Mouse (Mus musculus) hindbrain, embryonic 16.5 days (tissue): ENCODE measurements around the gene Faap24. TPM values are rescaled to one million over a fixed set of nuclear protein-coding genes. Genes with fewer than 3 reads are reported as not detected.

ENCODE experiments used
- ATAC-seq: fragments of 200-750 bp; cut with Nextera tagmentation; 2 replicates; pipeline ENCODE4 v1.8.0; 2017; ENCODE audit warnings: moderate TSS enrichment, moderate library complexity
- H3K27ac ChIP-seq: fragments of 300-500 bp; sonication (generic); 2 replicates; pipeline ENCODE4 v1.5.1; 2014; ENCODE audit warnings: low read depth, mild to moderate bottlenecking, control low read depth, low read length, moderate library complexity
- H3K27me3 ChIP-seq: fragments of 300-500 bp; sonication (generic); replicated peaks from 2 replicates; pipeline ENCODE4 v1.6.1; 2014; ENCODE audit warnings: low read length; ENCODE audit not compliant: control insufficient read depth, insufficient read depth
- H3K36me3 ChIP-seq: fragments of 300-500 bp; sonication (generic); 2 replicates; pipeline ENCODE4 v1.6.1; 2014; ENCODE audit warnings: mild to moderate bottlenecking, low read length, moderate library complexity, mixed read lengths; ENCODE audit not compliant: control insufficient read depth, insufficient read depth
- H3K4me1 ChIP-seq: fragments of 300-500 bp; sonication (generic); 2 replicates; pipeline ENCODE4 v1.6.1; 2014; ENCODE audit warnings: low read depth, low read length; ENCODE audit not compliant: control insufficient read depth, insufficient read depth
- H3K4me2 ChIP-seq: fragments of 300-500 bp; sonication (generic); 2 replicates; pipeline ENCODE4 v1.6.1; 2014; ENCODE audit warnings: mild to moderate bottlenecking, low read length, control low read depth, moderate library complexity
- H3K4me3 ChIP-seq: fragments of 300-500 bp; sonication (generic); 2 replicates; pipeline ENCODE4 v1.5.1; 2014; ENCODE audit warnings: mild to moderate bottlenecking, low read length, control low read depth, moderate library complexity
- H3K9ac ChIP-seq: fragments of 300-500 bp; sonication (generic); 2 replicates; pipeline ENCODE4 v1.6.1; 2014; ENCODE audit warnings: low read depth, mild to moderate bottlenecking, control low read depth, low read length, moderate library complexity
- H3K9me3 ChIP-seq: fragments of 300-500 bp; sonication (generic); 2 replicates; pipeline ENCODE4 v1.6.1; 2014; ENCODE audit warnings: mild to moderate bottlenecking, low read length, moderate library complexity; ENCODE audit not compliant: control insufficient read depth
- WGBS: fragments of 180-500 bp; shearing (Covaris S2); extraction: QIAGEN DNeasy Blood & Tissue Kit; methylation state at CpG from one replicate; pipeline ENCODE4 v1.1.7; 2014; 5-methylcytosine and 5-hydroxymethylcytosine counted together
- polyA plus RNA-seq: library from polyadenylated mRNA; unstranded; fragments of >200 nt; fragmentation: Nextera tagmentation; extraction: Ambion mirVana; gene quantifications from 2 replicates; pipeline ENCODE4 v1.2.1, GENCODE M21; 2015

Faap24 gene
- polyA plus RNA-seq, 1 experiment from 2014 or later, result 15.1 TPM

DNA sequence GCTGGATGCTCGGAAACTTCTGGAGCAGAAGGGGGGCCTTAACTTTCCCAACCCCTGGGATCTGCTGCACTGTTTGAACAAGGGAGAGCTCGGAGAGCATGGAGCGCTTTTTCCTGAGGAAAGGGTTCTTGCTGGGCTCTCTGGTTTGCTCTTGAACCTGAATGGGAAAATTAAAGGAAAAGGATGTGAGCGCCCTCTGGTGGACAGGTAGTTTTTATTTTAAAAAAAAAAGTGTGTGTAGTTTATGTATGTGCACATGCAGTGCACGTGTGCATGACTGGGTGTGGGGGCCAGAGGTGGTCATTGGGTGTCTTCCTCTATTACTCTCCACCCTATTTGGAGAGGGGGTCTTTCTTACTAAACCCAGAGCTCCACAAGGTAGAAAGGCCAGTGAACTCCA lies 3.7 kb downstream of the Faap24 start:
- Histone ChIP-seq H3K4me3 (no peak overlapping the region), H3K9me3 (no peaks in the 10 kb centered on the region), H3K27me3 (no peaks in the 10 kb centered on the region), H3K36me3 (no peaks in the 10 kb centered on the region), H3K4me2 (no peak overlapping the region), H3K4me1 (peaks cover 13% of the 10 kb centered on the region), H3K9ac (no peak overlapping the region), H3K27ac (no peak overlapping the region)
- no peak for ATAC-seq
- WGBS, result 59% methylated on average over 5 of the region's 5 CpGs

DNA sequence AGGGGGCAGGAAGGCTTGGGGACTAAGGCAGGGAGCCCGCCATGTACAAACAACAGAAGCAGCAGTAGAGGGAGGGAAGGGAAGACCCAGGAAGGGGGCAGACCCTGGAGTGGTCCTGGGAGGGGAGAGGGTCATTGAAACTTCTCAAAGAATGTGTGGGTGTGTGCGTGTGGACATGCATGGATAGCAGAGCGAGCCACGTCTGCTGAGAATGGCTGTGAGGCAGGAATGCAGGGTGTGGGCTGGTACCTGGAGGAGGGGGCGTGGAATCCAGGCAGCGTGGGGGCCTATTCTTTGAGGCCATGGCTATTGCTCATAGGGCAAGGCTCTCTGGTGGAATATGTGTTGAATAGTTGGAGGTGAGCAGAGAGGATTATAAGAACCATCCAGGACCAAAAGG lies 7.9 kb downstream of the Faap24 start:
- Histone ChIP-seq H3K4me1 (no peaks in the 10 kb centered on the region), H3K27me3 (no peaks in the 10 kb centered on the region), H3K9me3 (no peaks in the 10 kb centered on the region), H3K27ac (no peak overlapping the region), H3K4me2 (no peak overlapping the region), H3K4me3 (no peak overlapping the region), H3K9ac (no peak overlapping the region), H3K36me3 (no peaks in the 10 kb centered on the region)
- WGBS, result 63% methylated on average over 6 of the region's 6 CpGs
- ATAC-seq, result no peak

GRCm38 (mm10) chr7:35386525-35386952 lies 10.1 kb downstream of the Faap24 start:
- no peak overlapping the region for H3K27ac ChIP-seq
- no peaks in the 10 kb centered on the region for H3K27me3 ChIP-seq
- ATAC-seq, result no peak
- H3K9ac ChIP-seq, result no peak overlapping the region
- H3K4me2 ChIP-seq, result no peak overlapping the region
- no peaks in the 10 kb centered on the region for H3K4me1 ChIP-seq
- H3K9me3 ChIP-seq, result no peaks in the 10 kb centered on the region
- WGBS, result 57% methylated on average over 6 of the region's 6 CpGs
- no peak overlapping the region for H3K4me3 ChIP-seq
- no peaks in the 10 kb centered on the region for H3K36me3 ChIP-seq

GRCm38 (mm10) chr7:35382706-35383353 lies 13.8 kb downstream of the Faap24 start:
- ATAC-seq, result no peak
- Histone ChIP-seq H3K27me3 (no peaks in the 10 kb centered on the region), H3K4me2 (no peak overlapping the region), H3K4me1 (no peaks in the 10 kb centered on the region; the same call in 1 of the 2 replicates), H3K9ac (no peak overlapping the region), H3K4me3 (no peak overlapping the region), H3K9me3 (no peaks in the 10 kb centered on the region), H3K27ac (no peak overlapping the region), H3K36me3 (no peaks in the 10 kb centered on the region)
- 44% methylated on average over 2 of the region's 2 CpGs for WGBS

DNA sequence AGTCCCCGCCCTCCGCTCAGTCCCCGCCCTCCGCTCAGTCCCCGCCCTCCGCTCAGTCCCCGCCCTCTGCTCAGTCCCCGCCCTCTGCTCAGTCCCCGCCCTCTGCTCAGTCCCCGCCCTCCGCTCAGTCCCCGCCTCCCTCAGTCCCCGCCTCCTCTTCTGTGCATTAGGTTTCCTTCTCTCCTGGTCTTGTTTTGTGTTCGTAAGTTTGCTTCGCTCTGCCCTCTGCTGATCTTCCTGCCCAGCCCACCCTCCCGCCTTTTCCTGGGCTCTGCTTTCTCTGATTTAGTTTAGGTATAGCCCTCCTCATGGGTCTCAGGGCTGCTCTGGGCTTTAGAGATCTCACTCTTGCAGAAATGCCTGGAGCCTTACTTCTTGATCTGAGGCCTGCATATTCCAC lies 14.8 kb downstream of the Faap24 start:
- no peaks in the 10 kb centered on the region for H3K9me3 ChIP-seq
- H3K4me2 ChIP-seq, result no peak overlapping the region
- WGBS, result 64% methylated on average over 11 of the region's 16 CpGs
- H3K4me1 ChIP-seq, result no peaks in the 10 kb centered on the region; the same call in 1 of the 2 replicates
- no peak overlapping the region for H3K9ac ChIP-seq
- no peaks in the 10 kb centered on the region for H3K27me3 ChIP-seq
- no peak overlapping the region for H3K27ac ChIP-seq
- no peak for ATAC-seq
- H3K36me3 ChIP-seq, result no peaks in the 10 kb centered on the region
- H3K4me3 ChIP-seq, result no peak overlapping the region

DNA sequence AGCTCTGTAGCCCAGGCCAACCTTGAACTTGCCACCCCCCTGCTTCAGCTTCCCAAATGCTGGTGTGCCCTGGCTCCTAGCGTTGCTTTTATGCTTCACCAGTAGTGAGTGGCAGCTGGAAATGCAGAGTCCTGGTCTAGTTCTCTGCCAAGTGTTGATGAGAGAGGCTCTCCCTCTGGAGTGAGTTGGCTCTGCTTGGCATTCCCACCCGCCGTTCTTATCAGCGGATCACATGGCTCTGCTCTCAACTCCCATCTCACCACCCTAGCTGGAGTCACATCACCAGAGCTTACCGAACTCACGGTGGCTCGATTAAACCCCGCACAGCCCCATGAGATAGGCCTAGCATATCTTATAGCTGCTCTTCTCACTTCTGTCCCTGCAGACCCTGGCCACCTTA lies 16.3 kb downstream of the Faap24 start:
- Histone ChIP-seq H3K4me2 (no peak overlapping the region), H3K27ac (no peak overlapping the region), H3K4me3 (no peak overlapping the region), H3K27me3 (no peaks in the 10 kb centered on the region), H3K36me3 (no peaks in the 10 kb centered on the region), H3K9me3 (no peaks in the 10 kb centered on the region), H3K9ac (no peak overlapping the region), H3K4me1 (no peaks in the 10 kb centered on the region; the same call in 1 of the 2 replicates)
- no peak for ATAC-seq
- WGBS, result 81% methylated on average over 8 of the region's 8 CpGs

DNA sequence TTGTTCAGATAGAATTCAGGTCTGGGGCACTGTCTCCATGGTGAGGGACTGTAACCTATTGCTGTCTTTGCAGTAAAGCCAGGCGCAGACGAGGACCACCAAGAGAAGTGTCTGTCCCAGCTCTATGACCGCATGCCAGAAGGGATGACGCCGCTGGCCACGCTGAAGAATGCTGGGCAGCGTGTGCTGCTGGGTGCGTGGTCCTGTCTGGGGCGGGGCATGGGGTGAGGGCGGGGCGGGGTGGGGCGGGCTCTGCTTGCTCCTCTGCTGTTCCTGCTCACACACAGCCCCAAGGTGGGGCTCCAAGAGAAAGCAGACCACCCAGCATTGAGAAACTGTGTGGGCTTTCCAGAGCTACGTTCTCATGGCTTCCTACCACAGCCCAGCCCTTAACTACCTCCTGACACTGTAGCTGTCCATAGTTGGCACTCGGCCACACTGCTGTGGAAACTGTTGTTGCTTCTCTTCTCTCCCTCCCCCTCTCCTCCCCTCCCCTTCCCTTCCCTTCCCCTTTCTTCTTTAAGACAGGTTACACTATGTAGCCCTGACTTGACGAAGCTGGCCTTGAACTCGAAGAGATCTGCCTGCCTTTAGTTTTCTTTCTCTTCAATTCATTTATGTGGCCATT lies 17.0 kb downstream of the Faap24 start:
- Histone ChIP-seq H3K36me3 (no peaks in the 10 kb centered on the region), H3K4me1 (no peaks in the 10 kb centered on the region; the same call in 1 of the 2 replicates), H3K4me2 (no peak overlapping the region), H3K4me3 (no peak overlapping the region), H3K27ac (no peak overlapping the region), H3K27me3 (no peaks in the 10 kb centered on the region), H3K9me3 (no peaks in the 10 kb centered on the region), H3K9ac (no peak overlapping the region)
- ATAC-seq, result no peak
- WGBS, result 29% methylated on average over 14 of the region's 16 CpGs

DNA sequence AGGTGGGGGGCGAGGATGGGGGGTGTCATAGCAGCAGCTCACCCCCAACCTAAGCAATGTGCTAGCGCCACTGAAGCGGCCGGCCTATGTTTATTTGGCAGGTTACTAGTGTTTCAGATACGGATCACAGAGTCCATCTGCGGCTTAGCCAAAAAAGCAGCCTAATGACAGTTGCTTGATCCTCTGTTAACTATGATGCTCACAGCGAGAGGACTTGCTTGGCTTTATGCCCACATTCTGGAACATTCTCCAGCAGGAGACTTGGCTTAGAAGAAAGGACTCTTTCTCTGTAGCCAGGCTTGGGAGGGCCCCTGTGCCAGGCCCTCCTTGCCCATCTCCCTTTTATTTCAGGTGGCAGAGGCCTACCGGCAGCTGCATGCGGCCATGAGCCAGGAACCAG lies 20.0 kb downstream of the Faap24 start:
- no peaks in the 10 kb centered on the region for H3K36me3 ChIP-seq
- ATAC-seq, result peak; percentile 64
- no peaks in the 10 kb centered on the region for H3K27me3 ChIP-seq
- no peak overlapping the region for H3K4me2 ChIP-seq
- 67% methylated on average over 9 of the region's 9 CpGs for WGBS
- H3K9ac ChIP-seq, result no peak overlapping the region
- H3K27ac ChIP-seq, result no peak overlapping the region
- H3K4me1 ChIP-seq, result no peaks in the 10 kb centered on the region; the same call in 1 of the 2 replicates
- no peak overlapping the region for H3K4me3 ChIP-seq
- no peaks in the 10 kb centered on the region for H3K9me3 ChIP-seq

DNA sequence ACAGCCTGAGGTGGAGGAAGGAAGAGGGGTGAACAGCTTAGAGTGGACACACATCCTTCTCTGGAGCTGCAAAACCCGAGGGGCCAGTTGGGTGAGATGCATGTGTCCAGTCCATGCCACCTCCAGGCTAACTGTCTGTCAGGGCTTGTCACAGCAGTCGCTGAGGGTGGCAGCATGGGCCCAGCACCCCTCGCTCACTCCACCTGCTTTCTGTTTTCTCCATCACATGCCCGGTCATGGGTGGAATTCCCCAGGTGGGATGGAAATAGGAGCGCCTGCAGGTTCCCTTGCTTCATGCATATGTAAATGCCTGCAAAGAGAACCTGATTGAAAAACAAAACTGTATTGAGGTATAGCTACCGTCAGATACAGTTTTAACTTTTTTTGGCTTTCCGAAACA lies 22.4 kb downstream of the Faap24 start:
- Histone ChIP-seq H3K36me3 (no peaks in the 10 kb centered on the region), H3K4me1 (peaks cover 4% of the 10 kb centered on the region; the same call in 1 of the 2 replicates), H3K9ac (no peak overlapping the region), H3K4me3 (no peak overlapping the region), H3K27me3 (no peaks in the 10 kb centered on the region), H3K27ac (no peak overlapping the region), H3K4me2 (no peak overlapping the region), H3K9me3 (0 out of 2 replicates have a peak, but pooled peaks cover 1% of the 10 kb centered on the region)
- ATAC-seq, result no peak
- 91% methylated on average over 7 of the region's 7 CpGs for WGBS
